Mouse (Mus musculus) lung, postnatal 0 days (tissue): ENCODE measurements around the gene Fam234a. TPM values are rescaled to one million over a fixed set of nuclear protein-coding genes. Genes with fewer than 3 reads are reported as not detected.
"Not testable (repeated sequence)": the region's sequence is repeated elsewhere in the genome, so short reads cannot be mapped to it uniquely, and the experiment has no call there.

Source experiments
- ATAC-seq: fragments of 200-750 bp; cut with Nextera tagmentation; 2 replicates; pipeline ENCODE4 v1.8.0; 2017; ENCODE audit warnings: moderate library complexity
- DNase-seq: peaks from one replicate; pipeline ENCODE4 v3.0.0-alpha.2; 2016; ENCODE audit warnings: low spot score
- H3K27ac ChIP-seq: fragments of 300-500 bp; sonication (generic); 2 replicates; pipeline ENCODE4 v1.5.1; 2014; ENCODE audit warnings: antibody characterized with exemption, mild to moderate bottlenecking, low read length, mixed read lengths
- H3K27me3 ChIP-seq: fragments of 300-500 bp; sonication (generic); replicated peaks from 2 replicates; pipeline ENCODE4 v1.6.1; 2014; ENCODE audit warnings: low read length, mixed read lengths; ENCODE audit not compliant: insufficient read depth
- H3K36me3 ChIP-seq: fragments of 300-500 bp; sonication (generic); 2 replicates; pipeline ENCODE4 v1.6.1; 2014; ENCODE audit warnings: low read length, mixed read lengths; ENCODE audit not compliant: insufficient read depth
- H3K4me1 ChIP-seq: fragments of 300-500 bp; sonication (generic); 2 replicates; pipeline ENCODE4 v1.6.1; 2014; ENCODE audit warnings: antibody characterized with exemption, low read depth, low read length, mixed read lengths; ENCODE audit not compliant: insufficient read depth
- H3K4me2 ChIP-seq: fragments of 300-500 bp; sonication (generic); replicated peaks from 2 replicates; pipeline ENCODE4 v1.6.1; 2014; ENCODE audit warnings: low read depth, mild to moderate bottlenecking, low read length, moderate library complexity, mixed read lengths
- H3K4me3 ChIP-seq: fragments of 300-500 bp; sonication (generic); 2 replicates; pipeline ENCODE4 v1.5.1; 2014; ENCODE audit warnings: low read depth, low read length
- H3K9ac ChIP-seq: fragments of 300-500 bp; sonication (generic); replicated peaks from 2 replicates; pipeline ENCODE4 v1.6.1; 2014; ENCODE audit warnings: low read depth, mild to moderate bottlenecking
- H3K9me3 ChIP-seq: fragments of 300-500 bp; sonication (generic); 2 replicates; pipeline ENCODE4 v1.6.1; 2016; ENCODE audit warnings: low read length, mixed read lengths
- CTCF ChIP-seq: IDR thresholded peaks from 2 replicates; pipeline ENCODE4 v1.5.1; 2016; ENCODE audit warnings: antibody characterized with exemption, mild to moderate bottlenecking
- EP300 ChIP-seq: IDR thresholded peaks from 2 replicates; pipeline ENCODE4 v1.6.1; 2016; ENCODE audit warnings: antibody characterized with exemption, mild to moderate bottlenecking, control low read depth
- WGBS: fragments of 180-500 bp; shearing (Covaris S2); extraction: QIAGEN DNeasy Blood & Tissue Kit; methylation state at CpG from one replicate; pipeline ENCODE4 v1.1.7; 2014; 5-methylcytosine and 5-hydroxymethylcytosine counted together
- polyA plus RNA-seq: library from polyadenylated mRNA; unstranded; fragments of >200 nt; fragmentation: Nextera tagmentation; extraction: Ambion mirVana; gene quantifications from 2 replicates; pipeline ENCODE4 v1.2.1, GENCODE M21; 2015

The Fam234a gene
- polyA plus RNA-seq, result 71.2 and 71.8 TPM in 2 replicates

GRCm38 (mm10) chr17:26244101-26244841 lies at the start of gene Fam234a:
Gene Fam234a (minus strand): TSS chr17:26244242.
- no peak within 1 kb of the TSS; the same call in 1 of the 2 replicates for H3K9ac ChIP-seq
- H3K4me3 ChIP-seq, result peak within 1 kb of the TSS; percentile 53
- peak; percentile 99 for DNase-seq
- TF ChIP-seq CTCF, result no peak; the same call in 1 of the 2 replicates
- no peak for TF ChIP-seq EP300
- H3K9me3 ChIP-seq, result no peaks in the 10 kb centered on the region
- peak within 1 kb of the TSS; percentile 61 for H3K4me2 ChIP-seq
- ATAC-seq, result peak; percentile 98
- H3K27ac ChIP-seq, result peak within 1 kb of the TSS; percentile 74
- peaks cover 3% of the 10 kb centered on the region; the same call in 1 of the 2 replicates for H3K4me1 ChIP-seq
- WGBS, result 4% methylated on average over 33 of the region's 33 CpGs
- no peaks in the 10 kb centered on the region for H3K36me3 ChIP-seq
- H3K27me3 ChIP-seq, result no peaks in the 10 kb centered on the region

- Histone ChIP-seq H3K4me2 (no peak overlapping the region), H3K4me3 (no peak overlapping the region), H3K27ac (no peak overlapping the region), H3K4me1 (no peaks in the 10 kb centered on the region), H3K27me3 (no peaks in the 10 kb centered on the region), H3K9ac (no peak overlapping the region), H3K9me3 (no peaks in the 10 kb centered on the region), H3K36me3 (0 out of 2 replicates have a peak, but pooled peaks cover 7% of the 10 kb centered on the region)
- WGBS, result 57% methylated on average over 4 of the region's 4 CpGs
- ATAC-seq (no peak), DNase-seq (no peak)
- TF ChIP-seq CTCF (no peak), EP300 (no peak)
Measured at GRCm38 (mm10) chr17:26289475-26289874, 45.4 kb upstream of the Fam234a start.

GRCm38 (mm10) chr17:26286199-26286955 lies 42.3 kb upstream of the Fam234a start:
- ATAC-seq, result no peak
- Histone ChIP-seq H3K9me3 (no peaks in the 10 kb centered on the region), H3K36me3 (peaks cover 29% of the 10 kb centered on the region), H3K4me2 (no peak overlapping the region), H3K27ac (no peak overlapping the region), H3K4me3 (no peak overlapping the region), H3K4me1 (no peaks in the 10 kb centered on the region), H3K9ac (no peak overlapping the region), H3K27me3 (no peaks in the 10 kb centered on the region)
- TF ChIP-seq EP300 (no peak), CTCF (no peak)
- no peak for DNase-seq
- WGBS, result 83% methylated on average over 8 of the region's 8 CpGs

GRCm38 (mm10) chr17:26276711-26277110 lies 32.7 kb upstream of the Fam234a start:
- Histone ChIP-seq H3K27me3 (no peaks in the 10 kb centered on the region), H3K4me2 (no peak overlapping the region), H3K27ac (no peak overlapping the region), H3K9ac (no peak overlapping the region), H3K4me1 (no peaks in the 10 kb centered on the region), H3K36me3 (peaks cover 40% of the 10 kb centered on the region), H3K4me3 (no peak overlapping the region), H3K9me3 (no peaks in the 10 kb centered on the region)
- ATAC-seq (no peak), DNase-seq (peak; percentile 49)
- peak; percentile 76 for TF ChIP-seq CTCF
- no peak for TF ChIP-seq EP300
- 94% methylated on average over 4 of the region's 4 CpGs for WGBS

GRCm38 (mm10) chr17:26275933-26276332 lies 31.9 kb upstream of the Fam234a start:
- no peak for ATAC-seq
- Histone ChIP-seq H3K27me3 (no peaks in the 10 kb centered on the region), H3K36me3 (peaks cover 41% of the 10 kb centered on the region), H3K4me2 (no peak overlapping the region), H3K4me3 (no peak overlapping the region), H3K9ac (no peak overlapping the region), H3K27ac (no peak overlapping the region), H3K4me1 (no peaks in the 10 kb centered on the region), H3K9me3 (no peaks in the 10 kb centered on the region)
- no peak for DNase-seq
- TF ChIP-seq CTCF (no peak), EP300 (no peak)
- WGBS, result 82% methylated on average over 13 of the region's 13 CpGs

- no peak for TF ChIP-seq CTCF
- no peak for TF ChIP-seq EP300
- Histone ChIP-seq H3K27me3 (no peaks in the 10 kb centered on the region), H3K4me3 (no peak overlapping the region), H3K36me3 (peaks cover 29% of the 10 kb centered on the region), H3K4me2 (no peak overlapping the region), H3K4me1 (no peaks in the 10 kb centered on the region), H3K9me3 (no peaks in the 10 kb centered on the region), H3K27ac (no peak overlapping the region), H3K9ac (no peak overlapping the region)
- WGBS, result 84% methylated on average over 3 of the region's 3 CpGs
- no peak for DNase-seq
- no peak for ATAC-seq
Measured at GRCm38 (mm10) chr17:26272586-26272985, 28.5 kb upstream of the Fam234a start.

- 92% methylated on average over 9 of the region's 10 CpGs for WGBS
- not testable (repeated sequence) for H3K27me3 ChIP-seq, H3K27ac ChIP-seq, H3K4me2 ChIP-seq, DNase-seq, H3K9ac ChIP-seq, H3K9me3 ChIP-seq, H3K4me1 ChIP-seq, H3K4me3 ChIP-seq, ATAC-seq
- H3K36me3 ChIP-seq, result peaks cover 39% of the 10 kb centered on the region
Measured at GRCm38 (mm10) chr17:26269577-26269976, 25.5 kb upstream of the Fam234a start.
